ENCODE assay signal across 29 mouse cellular contexts in the genomic region with DNA sequence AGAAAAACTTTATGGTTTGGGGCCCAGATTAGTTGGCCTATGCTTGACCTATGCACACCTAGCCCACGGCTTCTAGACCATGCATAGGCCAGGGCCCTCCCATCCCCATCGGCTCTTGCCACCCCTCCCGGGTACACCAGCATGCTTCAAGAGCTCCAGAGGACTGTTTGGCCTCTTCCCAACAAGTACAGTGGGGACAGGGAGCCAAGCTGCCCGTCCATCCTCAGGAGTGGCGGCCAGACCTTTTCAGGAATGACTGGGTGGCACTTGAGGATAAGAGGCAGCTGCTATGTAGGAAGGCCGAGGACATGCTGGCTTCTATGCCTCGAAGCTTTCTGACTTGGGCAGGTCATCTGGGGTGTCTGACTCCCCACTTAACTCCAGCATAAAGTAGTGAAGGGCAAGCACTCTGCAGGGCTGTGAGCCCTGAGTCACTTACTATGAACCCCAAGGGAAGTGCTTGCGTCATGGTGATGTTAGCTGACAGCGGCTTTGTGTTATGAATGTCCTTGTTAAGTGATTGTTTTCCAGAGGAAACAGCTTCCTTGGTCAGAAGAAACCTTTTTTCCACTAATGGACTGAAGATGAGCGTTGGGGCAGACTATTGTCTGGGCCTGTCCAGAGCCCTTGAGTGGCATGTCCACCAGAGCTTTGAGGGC. TPM values are rescaled to one million over a fixed set of nuclear protein-coding genes. Genes with fewer than 3 reads are reported as not detected.
DNase-seq lines count a peak whose midpoint lies in the region; ATAC-seq and TF ChIP-seq lines count a peak whose summit lies in the region.
"Had no signal": no experiment of that assay in that cellular context is flagged by ENCODE, and none has a peak within 500 bp of the region (broad histone marks: within the 10 kb centered on the region; RNA-seq: fewer than 3 reads in every experiment).

No protein-coding gene starts in this region.

- 63% methylated on average over 10 of the region's 10 CpGs for WGBS in heart, embryonic 12.5 days
- 40% methylated on average over 10 of the region's 10 CpGs for WGBS in lung, postnatal 0 days

- H3K4me2 ChIP-seq in heart, embryonic 12.5 days: no peak overlapping the region
- no peak overlapping the region for H3K4me2 ChIP-seq in lung, postnatal 0 days (replicated peaks; ENCODE audit: low read depth, low read length)
- H3K4me2 ChIP-seq: embryonic facial prominence, embryonic 13.5 days; forebrain, embryonic 15.5 days; heart, embryonic 15.5 days; hindbrain, embryonic 13.5 days; liver, embryonic 12.5 days; midbrain, embryonic 12.5 days; neural tube, embryonic 13.5 days had no signal

- no peaks in the 10 kb centered on the region for H3K9me3 ChIP-seq in heart, embryonic 12.5 days (replicated peaks)
- no peaks in the 10 kb centered on the region for H3K9me3 ChIP-seq in lung, postnatal 0 days (ENCODE audit: low read length)
- H3K9me3 ChIP-seq: embryonic facial prominence, embryonic 13.5 days; forebrain, embryonic 10.5 days; forebrain, embryonic 15.5 days; G1E; heart, embryonic 15.5 days; hindbrain, embryonic 13.5 days; liver, embryonic 12.5 days; midbrain, embryonic 12.5 days; neural tube, embryonic 13.5 days had no signal

- no peaks in the 10 kb centered on the region for H3K36me3 ChIP-seq in heart, embryonic 12.5 days
- H3K36me3 ChIP-seq in lung, postnatal 0 days (ENCODE audit: insufficient read depth, low read length): no peaks in the 10 kb centered on the region
- H3K36me3 ChIP-seq: embryonic facial prominence, embryonic 13.5 days; forebrain, embryonic 15.5 days; G1E; heart, embryonic 15.5 days; hindbrain, embryonic 13.5 days; liver, embryonic 12.5 days; midbrain, embryonic 12.5 days; neural tube, embryonic 13.5 days had no signal

- H3K27ac ChIP-seq in heart, embryonic 12.5 days (ENCODE audit: poor library complexity, severe bottlenecking): no peak overlapping the region
- no peak overlapping the region for H3K27ac ChIP-seq in lung, postnatal 0 days (ENCODE audit: low read length)
- H3K27ac ChIP-seq: embryonic facial prominence, embryonic 13.5 days; forebrain, embryonic 10.5 days; forebrain, embryonic 15.5 days; heart, adult 2 months; heart, embryonic 15.5 days; hindbrain, embryonic 13.5 days; liver, embryonic 12.5 days; midbrain, embryonic 12.5 days; neural tube, embryonic 13.5 days had no signal

- no peak overlapping the region for H3K9ac ChIP-seq in heart, embryonic 12.5 days
- H3K9ac ChIP-seq in lung, postnatal 0 days (replicated peaks; ENCODE audit: low read depth): no peak overlapping the region
- H3K9ac ChIP-seq: embryonic facial prominence, embryonic 13.5 days; forebrain, embryonic 15.5 days; heart, embryonic 15.5 days; hindbrain, embryonic 13.5 days; liver, embryonic 12.5 days; liver, postnatal 0 days; midbrain, embryonic 12.5 days; neural tube, embryonic 13.5 days had no signal

- TF ChIP-seq CTCF in lung, postnatal 0 days (IDR thresholded peaks at IDR 0.05): no peak

- peaks cover 40% of the 10 kb centered on the region for H3K27me3 ChIP-seq in heart, embryonic 12.5 days (replicated peaks)
- peaks cover 31% of the 10 kb centered on the region for H3K27me3 ChIP-seq in lung, postnatal 0 days (replicated peaks; ENCODE audit: insufficient read depth, low read length)
- H3K27me3 ChIP-seq: Patski had no signal

- peak; percentile 94 for DNase-seq in heart, adult 11 months
- DNase-seq in 3134 (ENCODE audit: extremely low read depth, insufficient read length, low spot score) (peak; percentile 41), 416B (ENCODE audit: low read depth) (peak; percentile 49)
- peak; percentile 66 for DNase-seq in lung, postnatal 0 days (ENCODE audit: low spot score)
- no peak for DNase-seq in urinary bladder, postnatal 4 days (ENCODE audit: low spot score in 2 of 2)
- DNase-seq in kidney, postnatal 10 days: no peak
- DNase-seq: cerebellum, adult 11-12 months; cerebellum, adult 9-11 months; gastrocnemius, postnatal 36 days; kidney, adult 9 months; kidney, postnatal 25 days; left cerebral cortex, postnatal 4 days; liver, postnatal 0 days; thymus, postnatal 4 days had no signal

- TF ChIP-seq EP300 in lung, postnatal 0 days (IDR thresholded peaks at IDR 0.05): no peak

- ATAC-seq in heart, embryonic 12.5 days (ENCODE audit: insufficient number of reproducible peaks, low FRiP score): no peak
- peak; percentile 82 for ATAC-seq in lung, postnatal 0 days
- no peak for ATAC-seq in activated CD4-positive, CD25-positive, alpha-beta regulatory T cell, adult 4 months
- ATAC-seq: forebrain, embryonic 15.5 days; intestine, embryonic 16.5 days; liver, embryonic 12.5 days; liver, postnatal 0 days; Patski had no signal

- no peak overlapping the region for H3K4me3 ChIP-seq in heart, embryonic 12.5 days
- H3K4me3 ChIP-seq in lung, postnatal 0 days (ENCODE audit: low read depth, low read length): no peak overlapping the region
- H3K4me3 ChIP-seq: embryonic facial prominence, embryonic 13.5 days; forebrain, embryonic 10.5 days; forebrain, embryonic 15.5 days; heart, adult 2 months; heart, embryonic 15.5 days; hindbrain, embryonic 13.5 days; liver, embryonic 12.5 days; midbrain, embryonic 12.5 days; neural tube, embryonic 13.5 days had no signal

- H3K4me1 ChIP-seq in heart, embryonic 12.5 days (replicated peaks): peaks cover 34% of the 10 kb centered on the region
- 0 out of 2 replicates have a peak, but pooled peaks cover 7% of the 10 kb centered on the region for H3K4me1 ChIP-seq in lung, postnatal 0 days (ENCODE audit: insufficient read depth, low read depth, low read length)

RNA-seq across cellular contexts. Expression of a gene that starts 1.7 kb away (rescaled TPM):
- 0.54 and 0.96 TPM in 2 replicates for polyA plus RNA-seq in heart, embryonic 12.5 days (2016; fragmentation: Nextera tagmentation; extraction: Ambion mirVana)
- not detected in 2 replicates for polyA plus RNA-seq in lung, postnatal 0 days (2015; fragmentation: Nextera tagmentation; extraction: Ambion mirVana)
- not detected for polyA plus RNA-seq in activated CD4-positive, CD25-positive, alpha-beta regulatory T cell, adult 4 months (2017; shearing (Covaris generic))
- polyA plus RNA-seq: embryonic facial prominence, embryonic 13.5 days; forebrain, embryonic 10.5 days; G1E; heart, adult 2 months; heart, embryonic 15.5 days; hindbrain, embryonic 13.5 days; intestine, embryonic 16.5 days; liver, embryonic 12.5 days; liver, postnatal 0 days; midbrain, embryonic 12.5 days; Patski had no signal

RNA-seq across cellular contexts. Expression of a gene that starts 8.1 kb away (rescaled TPM):
- polyA plus RNA-seq in heart, embryonic 12.5 days (2016; fragmentation: Nextera tagmentation; extraction: Ambion mirVana): not detected in 2 replicates
- not detected in 2 replicates for polyA plus RNA-seq in lung, postnatal 0 days (2015; fragmentation: Nextera tagmentation; extraction: Ambion mirVana)
- not detected for polyA plus RNA-seq in activated CD4-positive, CD25-positive, alpha-beta regulatory T cell, adult 4 months (2017; shearing (Covaris generic))
- polyA plus RNA-seq: embryonic facial prominence, embryonic 13.5 days; forebrain, embryonic 10.5 days; frontal cortex, adult 2 months; G1E; heart, adult 2 months; heart, embryonic 15.5 days; hindbrain, embryonic 13.5 days; intestine, embryonic 16.5 days; liver, embryonic 12.5 days; liver, postnatal 0 days; midbrain, embryonic 12.5 days; neural tube, embryonic 13.5 days; Patski had no signal

RNA-seq across cellular contexts. Expression of a gene that starts 20.5 kb away (rescaled TPM):
- polyA plus RNA-seq in heart, embryonic 12.5 days (2016; fragmentation: Nextera tagmentation; extraction: Ambion mirVana): 66.9 and 67.2 TPM in 2 replicates
- polyA plus RNA-seq in lung, postnatal 0 days (2015; fragmentation: Nextera tagmentation; extraction: Ambion mirVana): 61.0 and 64.0 TPM in 2 replicates
- 10 to 100 TPM; 25.4 to 31.1 TPM for polyA plus RNA-seq in activated CD4-positive, CD25-positive, alpha-beta regulatory T cell, adult 4 months (2017; shearing (Covaris generic))

RNA-seq across cellular contexts. Expression of a gene that starts 45.8 kb away (rescaled TPM):
- polyA plus RNA-seq in heart, embryonic 12.5 days (2016; fragmentation: Nextera tagmentation; extraction: Ambion mirVana): 15.6 and 16.1 TPM in 2 replicates
- 4.8 and 5.9 TPM in 2 replicates for polyA plus RNA-seq in lung, postnatal 0 days (2015; fragmentation: Nextera tagmentation; extraction: Ambion mirVana)
- 10 to 100 TPM in 1 of 2 experiments, 1 to 10 TPM in 1; 9.0 to 11.0 TPM for polyA plus RNA-seq in activated CD4-positive, CD25-positive, alpha-beta regulatory T cell, adult 4 months (2017; shearing (Covaris generic))

RNA-seq across cellular contexts. Expression of a gene that starts 45.8 kb away (rescaled TPM):
- polyA plus RNA-seq in heart, embryonic 12.5 days (2016; fragmentation: Nextera tagmentation; extraction: Ambion mirVana): 8.8 TPM in 2 replicates
- polyA plus RNA-seq in lung, postnatal 0 days (2015; fragmentation: Nextera tagmentation; extraction: Ambion mirVana): 4.4 TPM in 2 replicates
- 1 to 10 TPM; 8.4 to 9.0 TPM for polyA plus RNA-seq in activated CD4-positive, CD25-positive, alpha-beta regulatory T cell, adult 4 months (2017; shearing (Covaris generic))

Comparison
In these comparisons a context has a peak if more than half of its experiments do, and no peak if none do; other contexts are left out.
1. DNase-seq: peak in heart, adult 11 months (single experiment), 3134 (single experiment), 416B (single experiment) and lung, postnatal 0 days (single experiment); none in urinary bladder, postnatal 4 days (0 of 2) and kidney, postnatal 10 days (single experiment).